Mouse (Mus musculus) stomach, postnatal 0 days (tissue): ENCODE measurements around the gene Prpf6. TPM values are rescaled to one million over a fixed set of nuclear protein-coding genes. Genes with fewer than 3 reads are reported as not detected.

Experiments used
- ATAC-seq: fragments of 200-750 bp; cut with Nextera tagmentation; 2 replicates; pipeline ENCODE4 v1.8.0; 2017; ENCODE audit not compliant: low FRiP score, low TSS enrichment
- DNase-seq: peaks from one replicate; pipeline ENCODE4 v3.0.0-alpha.2; 2016; ENCODE audit warnings: low spot score
- H3K27ac ChIP-seq: fragments of 300-500 bp; sonication (generic); replicated peaks from 2 replicates; pipeline ENCODE4 v1.5.1; 2014; ENCODE audit warnings: mild to moderate bottlenecking, control low read depth
- H3K27me3 ChIP-seq: fragments of 300-500 bp; sonication (generic); 2 replicates; pipeline ENCODE4 v1.6.1; 2014; ENCODE audit warnings: low read length; ENCODE audit not compliant: control insufficient read depth, insufficient read depth
- H3K36me3 ChIP-seq: fragments of 300-500 bp; sonication (generic); 2 replicates; pipeline ENCODE4 v1.6.1; 2014; ENCODE audit warnings: low read length, mixed read lengths; ENCODE audit not compliant: control insufficient read depth, insufficient read depth
- H3K4me1 ChIP-seq: fragments of 300-500 bp; sonication (generic); replicated peaks from 2 replicates; pipeline ENCODE4 v1.6.1; 2014; ENCODE audit warnings: antibody characterized with exemption; ENCODE audit not compliant: control insufficient read depth, insufficient read depth
- H3K4me2 ChIP-seq: fragments of 300-500 bp; sonication (generic); replicated peaks from 2 replicates; pipeline ENCODE4 v1.6.1; 2014; ENCODE audit warnings: low read depth, mild to moderate bottlenecking, control low read depth, moderate library complexity
- H3K4me3 ChIP-seq: fragments of 300-500 bp; sonication (generic); 2 replicates; pipeline ENCODE4 v1.5.1; 2014; ENCODE audit warnings: low read depth, low read length, control low read depth
- H3K9ac ChIP-seq: fragments of 300-500 bp; sonication (generic); 2 replicates; pipeline ENCODE4 v1.6.1; 2014; ENCODE audit warnings: mild to moderate bottlenecking, low read length, control low read depth, mixed read lengths
- H3K9me3 ChIP-seq: fragments of 300-500 bp; sonication (generic); 2 replicates; pipeline ENCODE4 v1.6.1; 2016; ENCODE audit warnings: low read length; ENCODE audit not compliant: control insufficient read depth
- CTCF ChIP-seq: IDR thresholded peaks from 2 replicates; pipeline ENCODE4 v1.5.1; 2016; ENCODE audit warnings: antibody characterized with exemption, low read depth, mild to moderate bottlenecking, moderate library complexity
- EP300 ChIP-seq: optimal IDR thresholded peaks from 2 replicates; pipeline ENCODE3; 2016; ENCODE audit warnings: antibody characterized with exemption
- WGBS: fragments of 180-500 bp; shearing (Covaris S2); extraction: QIAGEN DNeasy Blood & Tissue Kit; methylation state at CpG from one replicate; pipeline ENCODE4 v1.1.7; 2014; 5-methylcytosine and 5-hydroxymethylcytosine counted together
- polyA plus RNA-seq: library from polyadenylated mRNA; unstranded; fragments of >200 nt; fragmentation: Nextera tagmentation; extraction: Ambion mirVana; gene quantifications from 2 replicates; pipeline ENCODE4 v1.2.1, GENCODE M21; 2015

The Prpf6 gene
- polyA plus RNA-seq, 1 experiment from 2014 or later = 28.3 TPM

- H3K27me3 ChIP-seq = no peaks in the 10 kb centered on the region
- 0 out of 2 replicates have a peak, but pooled peaks cover 2% of the 10 kb centered on the region for H3K4me1 ChIP-seq
- H3K4me2 ChIP-seq = no peak overlapping the region
- ATAC-seq (no peak), DNase-seq (no peak)
- H3K9me3 ChIP-seq = no peaks in the 10 kb centered on the region
- no peak overlapping the region for H3K9ac ChIP-seq
- no peak for TF ChIP-seq EP300
- peak; percentile 53 for TF ChIP-seq CTCF
- H3K36me3 ChIP-seq = peaks cover 4% of the 10 kb centered on the region; the same call in 1 of the 2 replicates
- H3K4me3 ChIP-seq = no peak overlapping the region
- no peak overlapping the region for H3K27ac ChIP-seq
Measured at GRCm38 (mm10) chr2:181593937-181594336, 2.3 kb downstream of the Prpf6 start.

- Histone ChIP-seq H3K36me3 (no peaks in the 10 kb centered on the region; the same call in 1 of the 2 replicates), H3K4me2 (no peak overlapping the region), H3K4me1 (0 out of 2 replicates have a peak, but pooled peaks cover 2% of the 10 kb centered on the region), H3K9ac (no peak overlapping the region), H3K4me3 (no peak overlapping the region), H3K27ac (no peak overlapping the region), H3K27me3 (no peaks in the 10 kb centered on the region), H3K9me3 (no peaks in the 10 kb centered on the region)
- 69% methylated on average over 4 of the region's 4 CpGs for WGBS
- ATAC-seq (no peak), DNase-seq (no peak)
- TF ChIP-seq EP300 (no peak), CTCF (peak; percentile 78)
Measured at GRCm38 (mm10) chr2:181594946-181595696, 3.5 kb downstream of the Prpf6 start.

- DNase-seq (peak; percentile 61), ATAC-seq (no peak)
- Histone ChIP-seq H3K9ac (no peak overlapping the region), H3K4me1 (0 out of 2 replicates have a peak, but pooled peaks cover 1% of the 10 kb centered on the region), H3K27me3 (no peaks in the 10 kb centered on the region), H3K27ac (peak overlapping the region; percentile 77), H3K4me2 (no peak overlapping the region), H3K4me3 (no peak overlapping the region), H3K9me3 (no peaks in the 10 kb centered on the region), H3K36me3 (no peaks in the 10 kb centered on the region)
- WGBS = 40% methylated on average over 6 of the region's 6 CpGs
- TF ChIP-seq CTCF (0 out of 2 replicates have a peak, but pooled peaks have one; percentile 10), EP300 (no peak)
Measured at GRCm38 (mm10) chr2:181596221-181596960, 4.7 kb downstream of the Prpf6 start.

- no peak overlapping the region; the same call in 1 of the 2 replicates for H3K4me2 ChIP-seq
- H3K4me3 ChIP-seq = no peak overlapping the region
- no peaks in the 10 kb centered on the region for H3K9me3 ChIP-seq
- no peaks in the 10 kb centered on the region for H3K36me3 ChIP-seq
- peak overlapping the region; percentile 98 for H3K27ac ChIP-seq
- peak; percentile 38; the same call in 1 of the 2 replicates for TF ChIP-seq CTCF
- no peak for TF ChIP-seq EP300
- 63% methylated on average over 7 of the region's 7 CpGs for WGBS
- ATAC-seq (no peak), DNase-seq (no peak)
- 0 out of 2 replicates have a peak, but pooled peaks cover 4% of the 10 kb centered on the region for H3K4me1 ChIP-seq
- H3K9ac ChIP-seq = no peak overlapping the region
- no peaks in the 10 kb centered on the region for H3K27me3 ChIP-seq
Measured at GRCm38 (mm10) chr2:181597378-181598061, 5.9 kb downstream of the Prpf6 start.

GRCm38 (mm10) chr2:181598454-181599351, 7.0 kb downstream of the Prpf6 start, which contains the start of gene Samd10:
Gene Samd10, minus strand, starts transcription at chr2:181599212.
- Histone ChIP-seq H3K4me1 (0 out of 2 replicates have a peak, but pooled peaks cover 5% of the 10 kb centered on the region), H3K9ac (peak within 1 kb of the TSS; percentile 82), H3K27ac (peak within 1 kb of the TSS; percentile 98), H3K27me3 (no peaks in the 10 kb centered on the region), H3K36me3 (no peaks in the 10 kb centered on the region), H3K4me3 (peak within 1 kb of the TSS; percentile 65), H3K4me2 (peak within 1 kb of the TSS; percentile 87), H3K9me3 (no peaks in the 10 kb centered on the region)
- peak; percentile 63 for ATAC-seq
- DNase-seq = peak; percentile 87
- WGBS = 2% methylated on average over 71 of the region's 71 CpGs
- TF ChIP-seq EP300 = no peak
- TF ChIP-seq CTCF = peak; percentile 27; the same call in 1 of the 2 replicates
